Mouse (Mus musculus): ENCODE measurements around the gene Cyp17a1. TPM values are rescaled to one million over a fixed set of nuclear protein-coding genes. Genes with fewer than 3 reads are reported as not detected.

Gene Cyp17a1
- polyA plus RNA-seq, 1 experiment from 2014 or later: not detected

- no peak overlapping the region for H3K27ac ChIP-seq
- H3K4me3 ChIP-seq (ENCODE audit: inconsistent target): no peak overlapping the region
- H3K36me3 ChIP-seq (ENCODE audit: inconsistent target): peaks cover 26% of the 10 kb centered on the region
- no peaks in the 10 kb centered on the region for H3K79me2 ChIP-seq (ENCODE audit: inconsistent target)
- WGBS (ENCODE audit: missing documents): 98% methylated on average over 7 of the region's 7 CpGs
These were observed 14.6 kb downstream of the Cyp17a1 start for GRCm38 (mm10) chr19:46658348-46658747.

GRCm38 (mm10) chr19:46657339-46658020, 15.5 kb downstream of the Cyp17a1 start:
- Histone ChIP-seq H3K27ac (no peak overlapping the region), H3K36me3 (ENCODE audit: inconsistent target) (peaks cover 26% of the 10 kb centered on the region), H3K4me3 (ENCODE audit: inconsistent target) (no peak overlapping the region), H3K79me2 (ENCODE audit: inconsistent target) (no peaks in the 10 kb centered on the region)
- 79% methylated on average over 3 of the region's 3 CpGs for WGBS (ENCODE audit: missing documents)

- no peaks in the 10 kb centered on the region; the same call in 1 of the 2 replicates for H3K79me2 ChIP-seq (ENCODE audit: inconsistent target)
- WGBS (ENCODE audit: missing documents): 96% methylated on average over 18 of the region's 21 CpGs
- H3K27ac ChIP-seq: no peak overlapping the region
- H3K36me3 ChIP-seq (ENCODE audit: inconsistent target): peaks cover 26% of the 10 kb centered on the region
- no peak overlapping the region for H3K4me3 ChIP-seq (ENCODE audit: inconsistent target)
These were observed 16.7 kb downstream of the Cyp17a1 start for GRCm38 (mm10) chr19:46656151-46656840.

- Histone ChIP-seq H3K36me3 (ENCODE audit: inconsistent target) (peaks cover 26% of the 10 kb centered on the region), H3K27ac (no peak overlapping the region), H3K4me3 (ENCODE audit: inconsistent target) (no peak overlapping the region), H3K79me2 (ENCODE audit: inconsistent target) (peaks cover 2% of the 10 kb centered on the region; the same call in 1 of the 2 replicates)
- WGBS (ENCODE audit: missing documents): 99% methylated on average over 10 of the region's 10 CpGs
These were observed 17.3 kb downstream of the Cyp17a1 start for GRCm38 (mm10) chr19:46655626-46656025.

- H3K27ac ChIP-seq: no peak overlapping the region
- H3K36me3 ChIP-seq (ENCODE audit: inconsistent target): peaks cover 26% of the 10 kb centered on the region
These were observed 19.2 kb downstream of the Cyp17a1 start for GRCm38 (mm10) chr19:46653616-46654235.

GRCm38 (mm10) chr19:46653188-46653587, 19.8 kb downstream of the Cyp17a1 start:
- Histone ChIP-seq H3K79me2 (ENCODE audit: inconsistent target) (peaks cover 19% of the 10 kb centered on the region; the same call in 1 of the 2 replicates), H3K4me3 (ENCODE audit: inconsistent target) (no peak overlapping the region), H3K36me3 (ENCODE audit: inconsistent target) (peaks cover 26% of the 10 kb centered on the region), H3K27ac (no peak overlapping the region)
- 95% methylated on average over 5 of the region's 5 CpGs for WGBS (ENCODE audit: missing documents)

More at GRCm38 (mm10) chr19:46653616-46654235, 19.2 kb downstream of the Cyp17a1 start:
- WGBS (ENCODE audit: missing documents): 48% methylated on average over 14 of the region's 14 CpGs
- Histone ChIP-seq H3K4me3 (ENCODE audit: inconsistent target) (no peak overlapping the region), H3K79me2 (ENCODE audit: inconsistent target) (peaks cover 19% of the 10 kb centered on the region; the same call in 1 of the 2 replicates)

- H3K4me3 ChIP-seq (ENCODE audit: inconsistent target): no peak overlapping the region
- H3K36me3 ChIP-seq (ENCODE audit: inconsistent target): peaks cover 21% of the 10 kb centered on the region; the same call in 1 of the 2 replicates
- peaks cover 39% of the 10 kb centered on the region; the same call in 1 of the 2 replicates for H3K79me2 ChIP-seq (ENCODE audit: inconsistent target)
- 18% methylated on average over 14 of the region's 14 CpGs for WGBS (ENCODE audit: missing documents)
- H3K27ac ChIP-seq: no peak overlapping the region
These were observed 24.4 kb downstream of the Cyp17a1 start for GRCm38 (mm10) chr19:46648565-46648964.

GRCm38 (mm10) chr19:46647850-46648249, 25.1 kb downstream of the Cyp17a1 start:
- WGBS (ENCODE audit: missing documents): 83% methylated on average over 8 of the region's 8 CpGs
- no peak overlapping the region for H3K27ac ChIP-seq

GRCm38 (mm10) chr19:46647254-46647653, 25.7 kb downstream of the Cyp17a1 start:
- 82% methylated on average over 3 of the region's 3 CpGs for WGBS (ENCODE audit: missing documents)
- no peak overlapping the region for H3K4me3 ChIP-seq (ENCODE audit: inconsistent target)
- peaks cover 52% of the 10 kb centered on the region for H3K79me2 ChIP-seq (ENCODE audit: inconsistent target)
- no peak overlapping the region for H3K27ac ChIP-seq
- peaks cover 21% of the 10 kb centered on the region; the same call in 1 of the 2 replicates for H3K36me3 ChIP-seq (ENCODE audit: inconsistent target)

More at GRCm38 (mm10) chr19:46647850-46648249, 25.1 kb downstream of the Cyp17a1 start:
- peaks cover 21% of the 10 kb centered on the region; the same call in 1 of the 2 replicates for H3K36me3 ChIP-seq (ENCODE audit: inconsistent target)
- peaks cover 46% of the 10 kb centered on the region; the same call in 1 of the 2 replicates for H3K79me2 ChIP-seq (ENCODE audit: inconsistent target)
- H3K4me3 ChIP-seq (ENCODE audit: inconsistent target): no peak overlapping the region

- 92% methylated on average over 12 of the region's 12 CpGs for WGBS (ENCODE audit: missing documents)
- Histone ChIP-seq H3K36me3 (ENCODE audit: inconsistent target) (peaks cover 21% of the 10 kb centered on the region; the same call in 1 of the 2 replicates), H3K4me3 (ENCODE audit: inconsistent target) (no peak overlapping the region), H3K79me2 (ENCODE audit: inconsistent target) (peaks cover 64% of the 10 kb centered on the region), H3K27ac (no peak overlapping the region)
These were observed 26.9 kb downstream of the Cyp17a1 start for GRCm38 (mm10) chr19:46646041-46646481.

GRCm38 (mm10) chr19:46644793-46645602, 28.0 kb downstream of the Cyp17a1 start:
- peaks cover 67% of the 10 kb centered on the region for H3K79me2 ChIP-seq (ENCODE audit: inconsistent target)
- peaks cover 21% of the 10 kb centered on the region; the same call in 1 of the 2 replicates for H3K36me3 ChIP-seq (ENCODE audit: inconsistent target)
- no peak overlapping the region for H3K4me3 ChIP-seq (ENCODE audit: inconsistent target)
- WGBS (ENCODE audit: missing documents): 89% methylated on average over 12 of the region's 12 CpGs
- no peak overlapping the region for H3K27ac ChIP-seq

- Histone ChIP-seq H3K36me3 (ENCODE audit: inconsistent target) (peaks cover 21% of the 10 kb centered on the region; the same call in 1 of the 2 replicates), H3K79me2 (ENCODE audit: inconsistent target) (peaks cover 67% of the 10 kb centered on the region), H3K27ac (no peak overlapping the region), H3K4me3 (ENCODE audit: inconsistent target) (no peak overlapping the region)
- WGBS (ENCODE audit: missing documents): 95% methylated on average over 9 of the region's 10 CpGs
These were observed 28.6 kb downstream of the Cyp17a1 start for GRCm38 (mm10) chr19:46644343-46644792.

GRCm38 (mm10) chr19:46643236-46643635, 29.7 kb downstream of the Cyp17a1 start:
- H3K27ac ChIP-seq: no peak overlapping the region
- H3K4me3 ChIP-seq (ENCODE audit: inconsistent target): no peak overlapping the region
- peaks cover 21% of the 10 kb centered on the region; the same call in 1 of the 2 replicates for H3K36me3 ChIP-seq (ENCODE audit: inconsistent target)
- WGBS (ENCODE audit: missing documents): 74% methylated on average over 5 of the region's 5 CpGs
- H3K79me2 ChIP-seq (ENCODE audit: inconsistent target): peaks cover 71% of the 10 kb centered on the region
